Mouse (Mus musculus) embryonic facial prominence, embryonic 15.5 days (tissue): Measurements from ENCODE around the gene Stbd1. TPM values are rescaled to one million over a fixed set of nuclear protein-coding genes. Genes with fewer than 3 reads are reported as not detected.

Source experiments
- ATAC-seq: fragments of 200-750 bp; cut with Nextera tagmentation; 2 replicates; pipeline ENCODE4 v1.8.0; 2017; ENCODE audit warnings: low read depth, moderate TSS enrichment; ENCODE audit not compliant: insufficient number of reproducible peaks, low FRiP score, low TSS enrichment
- H3K27ac ChIP-seq: fragments of 300-500 bp; sonication (generic); replicated peaks from 2 replicates; pipeline ENCODE4 v1.5.1; 2015; ENCODE audit warnings: mild to moderate bottlenecking, inconsistent platforms
- H3K27me3 ChIP-seq: fragments of 300-500 bp; sonication (generic); 2 replicates; pipeline ENCODE4 v1.6.1; 2015; ENCODE audit warnings: inconsistent platforms
- H3K36me3 ChIP-seq: fragments of 300-500 bp; sonication (generic); 2 replicates; pipeline ENCODE4 v1.6.1; 2015; ENCODE audit warnings: mild to moderate bottlenecking, inconsistent platforms
- H3K4me1 ChIP-seq: fragments of 300-500 bp; sonication (generic); 2 replicates; pipeline ENCODE4 v1.6.1; 2015; ENCODE audit warnings: inconsistent platforms
- H3K4me2 ChIP-seq: fragments of 300-500 bp; sonication (generic); replicated peaks from 2 replicates; pipeline ENCODE4 v1.6.1; 2015; ENCODE audit warnings: mild to moderate bottlenecking, inconsistent platforms
- H3K4me3 ChIP-seq: fragments of 300-500 bp; sonication (generic); replicated peaks from 2 replicates; pipeline ENCODE4 v1.5.1; 2015; ENCODE audit warnings: mild to moderate bottlenecking, inconsistent platforms
- H3K9ac ChIP-seq: fragments of 300-500 bp; sonication (generic); 2 replicates; pipeline ENCODE4 v1.6.1; 2015; ENCODE audit warnings: inconsistent platforms
- H3K9me3 ChIP-seq: fragments of 300-500 bp; sonication (generic); replicated peaks from 2 replicates; pipeline ENCODE4 v1.6.1; 2016; ENCODE audit warnings: inconsistent platforms
- WGBS: fragments of 180-500 bp; shearing (Covaris S2); methylation state at CpG from one replicate; pipeline ENCODE4 v1.1.7; 2015; 5-methylcytosine and 5-hydroxymethylcytosine counted together
- polyA plus RNA-seq: library from polyadenylated mRNA; unstranded; fragments of >200 nt; fragmentation: Nextera tagmentation; extraction: Ambion mirVana; gene quantifications from 2 replicates; pipeline ENCODE4 v1.2.1, GENCODE M21; 2015

The Stbd1 gene
- polyA plus RNA-seq, 1 experiment from 2014 or later, result 24.6 TPM

DNA sequence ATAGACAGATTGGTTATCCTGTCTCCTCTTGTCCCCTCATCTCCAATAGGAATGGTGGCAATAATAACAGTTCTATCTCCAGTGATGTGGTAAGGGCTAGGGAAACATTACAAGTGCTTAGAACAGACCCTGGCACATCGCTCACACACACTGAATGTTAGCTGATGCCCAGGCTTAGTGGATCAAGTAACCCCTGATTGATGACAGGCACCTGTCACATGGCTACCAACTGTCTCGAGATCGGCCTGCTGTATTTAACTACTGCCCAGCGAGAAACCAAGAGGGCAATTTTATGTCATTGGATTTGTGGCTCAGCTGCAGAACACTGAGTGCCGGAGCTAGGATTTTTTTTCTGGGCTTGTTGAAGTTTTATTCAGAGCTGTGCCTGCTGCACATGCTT, 7.8 kb upstream of the Stbd1 start:
- no peak overlapping the region for H3K27ac ChIP-seq
- H3K4me1 ChIP-seq, result no peaks in the 10 kb centered on the region
- 68% methylated on average over 5 of the region's 5 CpGs for WGBS
- H3K36me3 ChIP-seq, result no peaks in the 10 kb centered on the region
- no peaks in the 10 kb centered on the region for H3K27me3 ChIP-seq
- no peaks in the 10 kb centered on the region for H3K9me3 ChIP-seq
- no peak overlapping the region for H3K4me2 ChIP-seq
- ATAC-seq, result no peak
- no peak overlapping the region for H3K4me3 ChIP-seq
- H3K9ac ChIP-seq, result no peak overlapping the region

DNA sequence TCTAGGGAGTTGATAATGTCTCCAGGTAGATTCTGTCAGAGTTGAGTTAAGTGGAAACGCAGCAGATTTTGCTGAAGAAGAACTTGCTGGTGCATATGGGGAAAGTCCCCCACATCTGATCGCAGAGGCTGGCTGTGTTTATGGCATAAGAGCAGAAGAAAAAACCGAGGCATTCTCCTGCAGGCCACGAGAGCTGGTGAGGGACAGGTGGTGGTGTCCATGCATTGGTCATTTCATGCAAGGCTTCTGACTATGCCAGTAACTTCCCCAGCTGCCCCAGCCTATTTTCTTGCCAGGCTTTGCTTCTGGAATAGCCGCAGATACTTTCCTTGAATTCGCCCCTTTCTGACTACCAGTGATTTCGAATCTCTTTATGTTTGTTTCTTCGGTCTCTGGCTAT, 6.0 kb upstream of the Stbd1 start:
- Histone ChIP-seq H3K4me1 (no peaks in the 10 kb centered on the region), H3K27me3 (no peaks in the 10 kb centered on the region), H3K4me3 (no peak overlapping the region), H3K36me3 (no peaks in the 10 kb centered on the region), H3K9me3 (no peaks in the 10 kb centered on the region), H3K27ac (no peak overlapping the region), H3K4me2 (no peak overlapping the region), H3K9ac (no peak overlapping the region)
- WGBS, result 89% methylated on average over 8 of the region's 8 CpGs
- ATAC-seq, result no peak

DNA sequence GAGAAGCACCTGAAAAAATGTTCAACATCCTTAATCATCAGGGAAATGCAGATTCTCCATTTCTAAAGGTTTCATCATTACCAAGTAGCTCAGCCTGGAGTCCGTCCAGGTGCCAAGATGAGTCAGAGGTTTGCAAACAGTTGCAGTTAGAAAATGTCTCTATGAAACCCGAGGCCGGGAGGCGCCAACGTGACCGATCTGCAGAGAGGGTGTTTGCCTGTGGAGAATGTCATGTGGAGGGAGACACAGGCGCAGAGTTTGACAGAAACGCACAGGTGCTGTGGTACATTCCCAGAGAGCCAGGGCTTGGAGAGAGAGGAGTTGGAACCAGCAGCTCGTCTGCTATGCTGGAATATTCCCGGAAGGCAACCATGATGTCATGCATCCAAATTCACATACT, 3.8 kb upstream of the Stbd1 start:
- no peaks in the 10 kb centered on the region for H3K9me3 ChIP-seq
- no peak for ATAC-seq
- peaks cover 8% of the 10 kb centered on the region for H3K4me1 ChIP-seq
- H3K36me3 ChIP-seq, result no peaks in the 10 kb centered on the region
- H3K27me3 ChIP-seq, result no peaks in the 10 kb centered on the region
- no peak overlapping the region for H3K4me3 ChIP-seq
- H3K27ac ChIP-seq, result no peak overlapping the region
- WGBS, result 69% methylated on average over 10 of the region's 10 CpGs
- H3K9ac ChIP-seq, result no peak overlapping the region
- H3K4me2 ChIP-seq, result no peak overlapping the region

DNA sequence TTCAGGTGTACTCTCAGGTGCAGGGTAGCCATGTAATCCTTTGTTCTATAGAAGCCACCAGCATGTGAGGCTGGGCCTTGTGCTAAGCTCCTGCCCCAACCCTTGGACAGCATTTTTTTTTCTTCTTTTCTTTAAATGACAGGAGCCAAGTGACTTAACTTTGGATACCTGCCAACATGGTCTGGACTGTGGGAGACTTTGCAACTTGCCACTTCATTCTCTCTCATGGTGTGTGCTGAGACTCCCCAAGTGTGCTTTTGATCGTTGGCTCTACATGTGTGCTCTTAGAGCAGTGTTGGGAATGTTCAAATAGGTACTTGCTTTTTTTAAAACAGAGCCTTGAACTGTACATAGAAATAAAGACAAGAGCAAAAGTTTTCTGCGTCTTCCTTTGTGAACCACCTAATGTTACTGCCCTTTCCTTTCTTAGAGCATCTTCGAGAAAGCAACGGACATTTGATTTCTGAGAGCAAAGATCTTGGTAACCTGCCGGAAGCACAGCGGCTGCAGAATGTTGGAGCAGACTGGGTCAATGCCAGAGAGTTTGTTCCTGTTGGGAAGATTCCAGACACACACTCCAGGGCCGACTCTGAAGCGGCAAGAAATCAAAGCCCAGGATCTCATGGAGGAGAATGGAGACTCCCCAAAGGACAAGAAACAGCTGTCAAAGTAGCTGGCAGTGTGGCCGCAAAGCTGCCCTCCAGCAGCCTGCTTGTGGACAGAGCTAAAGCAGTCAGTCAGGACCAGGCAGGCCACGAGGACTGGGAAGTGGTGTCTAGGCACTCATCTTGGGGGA, 1.8 kb downstream of the Stbd1 start:
- H3K4me1 ChIP-seq, result peaks cover 11% of the 10 kb centered on the region
- no peaks in the 10 kb centered on the region for H3K9me3 ChIP-seq
- no peak overlapping the region for H3K4me2 ChIP-seq
- no peak overlapping the region for H3K4me3 ChIP-seq
- no peak overlapping the region for H3K27ac ChIP-seq
- no peaks in the 10 kb centered on the region for H3K27me3 ChIP-seq
- no peaks in the 10 kb centered on the region for H3K36me3 ChIP-seq
- ATAC-seq, result no peak
- H3K9ac ChIP-seq, result no peak overlapping the region
- 69% methylated on average over 10 of the region's 10 CpGs for WGBS

DNA sequence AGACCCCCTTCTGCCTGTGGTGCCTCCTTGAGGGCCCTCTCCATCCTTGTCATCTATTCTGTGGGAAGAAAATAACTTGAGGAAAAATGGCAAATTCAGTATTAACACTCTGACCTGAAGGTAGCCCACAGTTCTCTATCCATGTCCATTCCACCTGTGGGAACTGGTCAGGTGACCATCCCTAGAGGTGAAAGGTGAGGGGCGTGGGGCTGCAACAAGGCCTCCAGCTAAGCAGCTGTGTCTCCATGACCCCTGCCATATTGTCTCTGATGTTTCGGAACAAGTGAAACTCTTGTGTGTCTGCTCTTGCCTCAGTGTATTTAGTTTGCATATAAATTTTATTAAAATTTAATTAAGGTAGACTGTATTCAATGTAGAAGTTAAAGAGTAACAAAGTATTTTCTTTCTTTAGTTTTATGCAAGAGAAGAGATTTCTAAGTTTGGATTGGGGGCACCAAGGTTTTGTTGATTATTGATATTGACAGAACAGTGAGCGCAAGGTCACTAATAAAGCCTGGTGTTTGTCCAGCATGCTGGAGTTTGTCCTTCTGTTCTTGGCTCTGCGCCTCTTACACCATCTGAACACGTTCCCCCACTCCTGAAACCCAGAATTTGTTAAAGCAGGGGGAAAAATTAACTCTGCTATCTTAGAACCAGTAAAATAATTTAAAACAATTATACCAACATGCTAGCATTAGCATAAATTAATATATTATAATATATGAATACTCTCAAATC, 4.8 kb downstream of the Stbd1 start:
- ATAC-seq, result no peak
- H3K4me3 ChIP-seq, result no peak overlapping the region
- H3K27ac ChIP-seq, result no peak overlapping the region
- 83% methylated on average over 5 of the region's 5 CpGs for whole genome bisulfite sequencing
- H3K27me3 ChIP-seq, result no peaks in the 10 kb centered on the region
- no peaks in the 10 kb centered on the region for H3K9me3 ChIP-seq
- no peak overlapping the region for H3K9ac ChIP-seq
- H3K4me1 ChIP-seq, result peaks cover 8% of the 10 kb centered on the region
- H3K4me2 ChIP-seq, result no peak overlapping the region
- no peaks in the 10 kb centered on the region for H3K36me3 ChIP-seq

DNA sequence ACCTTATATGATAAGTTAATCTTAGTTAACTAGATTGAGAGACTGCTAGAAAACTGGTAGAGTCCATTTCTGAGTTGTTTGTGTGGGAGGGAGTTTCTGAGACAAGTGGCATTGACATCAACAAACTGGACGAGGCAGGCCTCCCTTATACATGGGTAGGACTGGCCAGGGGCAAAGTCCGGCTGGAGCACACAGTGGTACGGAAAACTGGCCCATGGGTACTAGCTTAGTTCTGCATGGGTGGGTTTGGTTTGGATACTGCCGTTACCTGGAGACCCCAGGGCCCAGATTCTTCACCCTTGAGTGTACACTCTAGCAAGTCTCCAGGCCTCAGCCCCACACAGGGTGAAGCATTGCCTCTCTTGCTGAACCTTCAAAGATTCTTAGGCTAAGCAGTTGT, 9.9 kb downstream of the Stbd1 start:
- no peak for ATAC-seq
- Histone ChIP-seq H3K9ac (no peak overlapping the region), H3K4me2 (no peak overlapping the region), H3K27me3 (no peaks in the 10 kb centered on the region), H3K9me3 (no peaks in the 10 kb centered on the region), H3K4me1 (no peaks in the 10 kb centered on the region), H3K4me3 (no peak overlapping the region), H3K27ac (no peak overlapping the region), H3K36me3 (no peaks in the 10 kb centered on the region)
- WGBS, result 87% methylated on average over 4 of the region's 4 CpGs

DNA sequence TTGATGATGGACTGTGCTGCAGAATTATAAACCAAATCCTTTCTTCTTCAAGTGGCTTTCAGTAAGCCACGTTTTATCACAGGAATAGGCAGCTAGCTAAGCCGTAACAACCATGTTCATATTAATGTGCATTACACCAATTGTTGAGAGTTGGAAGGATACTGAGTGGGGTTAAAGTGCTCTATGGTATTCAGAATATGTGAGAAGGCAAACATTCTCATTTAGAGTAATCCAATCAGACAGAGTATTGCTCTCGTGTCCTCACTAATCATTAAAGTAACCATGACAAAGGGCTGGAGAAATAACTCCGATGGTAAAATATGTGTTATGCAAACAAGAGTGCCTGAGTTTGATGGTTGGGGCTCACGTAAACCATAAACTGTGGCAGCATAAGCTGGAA, 19.0 kb downstream of the Stbd1 start:
- WGBS, result 59% methylated on average over 5 of the region's 5 CpGs
- H3K27ac ChIP-seq, result no peak overlapping the region

DNA sequence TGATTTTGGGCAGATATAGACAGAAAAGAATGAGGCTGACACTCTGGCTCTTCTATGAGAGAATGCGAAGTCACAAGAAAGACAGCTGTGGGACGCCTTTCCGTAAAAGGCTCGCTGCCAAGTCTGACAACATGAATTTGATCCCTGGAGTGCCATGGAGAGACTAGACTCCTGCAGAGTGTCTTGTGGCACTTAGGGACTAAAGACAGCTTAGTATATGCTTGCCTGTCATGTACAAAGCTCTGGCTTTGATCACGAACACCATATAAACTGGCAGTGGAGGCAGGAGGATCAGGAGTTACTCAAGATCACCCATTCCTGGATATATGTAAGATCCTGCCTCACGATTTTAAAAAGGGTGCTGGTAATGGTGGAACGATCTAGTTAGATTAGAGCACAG, 25.1 kb downstream of the Stbd1 start:
- H3K36me3 ChIP-seq, result no peaks in the 10 kb centered on the region
- no peak overlapping the region for H3K9ac ChIP-seq
- H3K4me2 ChIP-seq, result no peak overlapping the region
- no peak overlapping the region for H3K27ac ChIP-seq
- H3K4me1 ChIP-seq, result no peaks in the 10 kb centered on the region
- WGBS, result 59% methylated on average over 7 of the region's 7 CpGs
- H3K27me3 ChIP-seq, result no peaks in the 10 kb centered on the region
- no peak overlapping the region for H3K4me3 ChIP-seq
- no peaks in the 10 kb centered on the region for H3K9me3 ChIP-seq
- ATAC-seq, result no peak

More for the DNA sequence above, 19.0 kb downstream of the Stbd1 start:
- Histone ChIP-seq H3K36me3 (no peaks in the 10 kb centered on the region), H3K4me3 (no peak overlapping the region), H3K9me3 (no peaks in the 10 kb centered on the region), H3K4me1 (no peaks in the 10 kb centered on the region), H3K4me2 (no peak overlapping the region), H3K9ac (no peak overlapping the region), H3K27me3 (no peaks in the 10 kb centered on the region)
- no peak for ATAC-seq

DNA sequence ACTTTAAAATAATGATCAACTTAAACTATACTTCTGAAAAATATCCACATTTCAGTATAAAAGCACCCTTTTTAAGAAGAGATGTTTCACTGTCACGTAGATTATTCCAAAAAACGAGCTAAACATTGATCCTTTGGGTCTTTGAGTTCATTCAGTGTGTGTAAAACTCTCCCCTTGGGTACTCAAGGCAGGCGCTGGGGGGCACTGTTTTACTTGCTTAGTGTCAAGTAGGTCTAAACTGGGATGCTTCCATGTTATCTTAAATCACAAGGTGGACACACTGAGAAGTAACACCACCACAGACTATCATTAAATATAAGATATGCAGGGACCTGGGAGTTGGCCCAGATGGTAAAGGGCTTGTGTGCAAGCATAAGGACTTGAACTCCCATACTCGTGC, 30.7 kb downstream of the Stbd1 start:
- Histone ChIP-seq H3K27ac (no peak overlapping the region), H3K4me1 (no peaks in the 10 kb centered on the region), H3K4me3 (no peak overlapping the region), H3K9me3 (no peaks in the 10 kb centered on the region), H3K27me3 (no peaks in the 10 kb centered on the region), H3K9ac (no peak overlapping the region), H3K36me3 (no peaks in the 10 kb centered on the region), H3K4me2 (no peak overlapping the region)
- ATAC-seq, result no peak
- 67% methylated on average over 4 of the region's 4 CpGs for WGBS

DNA sequence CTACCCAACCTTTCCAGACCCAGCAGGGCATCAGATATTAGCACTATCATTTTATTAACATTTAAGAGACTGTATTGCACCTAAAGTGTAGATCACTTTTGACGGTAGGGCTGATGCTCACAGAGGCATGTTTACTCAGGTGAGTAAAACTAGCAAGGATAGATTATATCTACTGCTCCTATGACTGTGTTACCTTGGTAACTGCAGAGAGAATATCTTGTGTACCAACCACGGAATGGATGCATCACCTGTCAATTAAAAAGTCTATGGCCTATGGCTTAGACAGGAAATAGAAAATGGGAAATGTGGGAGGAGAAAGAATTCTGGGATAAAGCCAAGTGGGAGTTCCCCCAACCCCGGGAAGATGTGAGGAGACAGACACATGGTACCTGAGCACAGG, 32.1 kb downstream of the Stbd1 start:
- Histone ChIP-seq H3K27me3 (no peaks in the 10 kb centered on the region), H3K27ac (no peak overlapping the region), H3K4me3 (no peak overlapping the region), H3K9me3 (no peaks in the 10 kb centered on the region), H3K4me1 (no peaks in the 10 kb centered on the region), H3K9ac (no peak overlapping the region), H3K4me2 (no peak overlapping the region), H3K36me3 (no peaks in the 10 kb centered on the region)
- ATAC-seq, result no peak
- WGBS, result 72% methylated on average over 3 of the region's 3 CpGs

DNA sequence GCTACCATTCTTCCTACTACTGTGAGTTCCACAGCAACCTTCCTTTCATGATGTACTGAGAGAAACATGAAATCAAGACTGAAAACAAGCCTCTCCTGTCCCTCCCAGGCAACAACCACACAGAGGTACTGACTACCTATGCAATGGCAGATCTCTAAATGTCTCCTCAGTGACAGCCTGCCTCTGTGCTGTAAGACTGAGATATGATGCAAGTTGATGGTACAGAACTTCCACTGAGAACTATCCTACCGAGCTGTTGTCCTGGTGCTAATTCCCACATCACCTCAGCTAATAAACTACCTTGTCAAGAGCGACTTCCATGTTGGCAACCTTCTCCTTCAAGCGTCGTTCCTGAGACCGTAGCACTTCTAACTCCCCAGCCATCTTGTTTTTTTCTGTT, 33.0 kb downstream of the Stbd1 start:
- WGBS, result 84% methylated on average over 5 of the region's 5 CpGs
- Histone ChIP-seq H3K36me3 (no peaks in the 10 kb centered on the region), H3K4me1 (no peaks in the 10 kb centered on the region), H3K4me3 (no peak overlapping the region), H3K27ac (no peak overlapping the region), H3K9ac (no peak overlapping the region), H3K27me3 (no peaks in the 10 kb centered on the region), H3K4me2 (no peak overlapping the region), H3K9me3 (no peaks in the 10 kb centered on the region)
- ATAC-seq, result no peak

DNA sequence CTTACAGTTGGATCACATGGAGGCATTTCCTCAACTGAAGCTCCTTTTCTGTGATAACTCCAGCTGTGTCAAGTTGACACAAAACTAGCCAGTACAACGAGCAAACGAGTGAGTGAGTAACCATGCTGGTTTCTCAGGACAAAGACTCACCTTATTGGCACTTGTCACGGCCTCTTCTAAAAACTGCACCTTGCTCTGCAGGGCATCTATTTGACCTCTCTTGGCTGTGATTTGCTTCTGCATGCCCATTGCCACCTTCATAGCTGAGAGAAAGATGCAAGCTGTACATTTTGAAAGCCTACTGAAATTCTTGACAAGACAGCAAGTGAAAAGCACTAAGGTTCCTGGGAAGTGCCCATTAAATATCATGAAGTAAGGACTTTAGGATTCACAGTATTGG, 38.0 kb downstream of the Stbd1 start:
- no peak overlapping the region for H3K4me3 ChIP-seq
- no peaks in the 10 kb centered on the region for H3K27me3 ChIP-seq
- no peaks in the 10 kb centered on the region for H3K4me1 ChIP-seq
- WGBS, result 80% methylated on average over 3 of the region's 3 CpGs
- ATAC-seq, result no peak
- H3K36me3 ChIP-seq, result no peaks in the 10 kb centered on the region
- no peak overlapping the region for H3K4me2 ChIP-seq
- no peak overlapping the region for H3K9ac ChIP-seq
- no peaks in the 10 kb centered on the region for H3K9me3 ChIP-seq
- H3K27ac ChIP-seq, result no peak overlapping the region
